Mouse (Mus musculus) kidney, adult 2 months (tissue): ENCODE measurements around the gene Nol10. TPM values are rescaled to one million over a fixed set of nuclear protein-coding genes. Genes with fewer than 3 reads are reported as not detected.

Experiments
- DNase-seq: peaks from one replicate; pipeline ENCODE4 v3.0.0; 2021
- H3K27ac ChIP-seq: fragments of 200-500 bp; 2 replicates; pipeline ENCODE4 v1.5.1; 2012; ENCODE audit warnings: low read depth, low read length, control low read depth, inconsistent platforms; ENCODE audit not compliant: insufficient read depth
- H3K27me3 ChIP-seq: fragments of 200-500 bp; replicated peaks from 2 replicates; pipeline ENCODE4 v1.6.1; 2012; ENCODE audit warnings: mild to moderate bottlenecking, moderate library complexity, low read length, inconsistent platforms; ENCODE audit not compliant: control insufficient read depth, insufficient read depth
- H3K36me3 ChIP-seq: fragments of 200-500 bp; 2 replicates; pipeline ENCODE4 v1.6.1; 2012; ENCODE audit warnings: mild to moderate bottlenecking, moderate library complexity, low read length, inconsistent platforms; ENCODE audit not compliant: control insufficient read depth, insufficient read depth
- H3K4me1 ChIP-seq: fragments of 200-500 bp; 2 replicates; pipeline ENCODE4 v1.6.1; 2011; ENCODE audit warnings: low read length; ENCODE audit not compliant: control insufficient read depth, insufficient read depth
- H3K4me3 ChIP-seq: fragments of 200-500 bp; 2 replicates; pipeline ENCODE4 v1.5.1; 2011; ENCODE audit warnings: mild to moderate bottlenecking, low read depth, low read length, control low read depth; ENCODE audit not compliant: insufficient read depth
- CTCF ChIP-seq: fragments of 200-500 bp; conservative IDR thresholded peaks from 2 replicates; pipeline ENCODE4 v1.5.1; 2011; ENCODE audit warnings: low read depth, mild to moderate bottlenecking, control low read depth, low read length, moderate library complexity, mixed read lengths; ENCODE audit not compliant: insufficient read depth, insufficient read length
- POLR2A ChIP-seq: fragments of 200-500 bp; IDR thresholded peaks from one replicate; pipeline ENCODE4 v1.6.1; 2011; ENCODE audit warnings: low read depth, low read length, control low read depth
- WGBS: fragments of 180-500 bp; shearing (Covaris S2); methylation state at CpG from one replicate; pipeline ENCODE4 v1.1.7; 2018; 5-methylcytosine and 5-hydroxymethylcytosine counted together
- polyA plus RNA-seq: library from polyadenylated mRNA; depleted of rRNA; stranded (reverse); fragments of >200 nt; gene quantifications from 2 replicates; pipeline ENCODE4 v1.2.3, GENCODE M21; 2012

The Nol10 gene
- polyA plus RNA-seq, 1 experiment: 6.1 TPM

GRCm38 (mm10) chr12:17339114-17339905 is 8.9 kb upstream of the Nol10 start:
- TF ChIP-seq CTCF: peak; percentile 35; the same call in 1 of the 2 replicates
- no peak for TF ChIP-seq POLR2A
- no peak overlapping the region for H3K27ac ChIP-seq
- WGBS: 72% methylated on average over 3 of the region's 3 CpGs
- H3K4me1 ChIP-seq: no peaks in the 10 kb centered on the region
- no peak overlapping the region for H3K4me3 ChIP-seq
- DNase-seq: no peak
- H3K27me3 ChIP-seq: no peaks in the 10 kb centered on the region
- no peaks in the 10 kb centered on the region for H3K36me3 ChIP-seq

GRCm38 (mm10) chr12:17347327-17348047 is 771 bp upstream of the Nol10 start:
- 36% methylated on average over 11 of the region's 11 CpGs for WGBS
- Histone ChIP-seq H3K27me3 (no peaks in the 10 kb centered on the region), H3K36me3 (no peaks in the 10 kb centered on the region), H3K4me3 (peak overlapping the region; percentile 96), H3K4me1 (no peaks in the 10 kb centered on the region; the same call in 1 of the 2 replicates), H3K27ac (peak overlapping the region; percentile 44; the same call in 1 of the 2 replicates)
- no peak for TF ChIP-seq CTCF
- TF ChIP-seq POLR2A: no peak
- no peak for DNase-seq

- no peak overlapping the region for H3K4me3 ChIP-seq
- TF ChIP-seq POLR2A (no peak), CTCF (no peak)
- H3K36me3 ChIP-seq: no peaks in the 10 kb centered on the region
- DNase-seq: no peak
- H3K27me3 ChIP-seq: no peaks in the 10 kb centered on the region
- no peak overlapping the region for H3K27ac ChIP-seq
- H3K4me1 ChIP-seq: no peaks in the 10 kb centered on the region; the same call in 1 of the 2 replicates
Measured at GRCm38 (mm10) chr12:17350106-17350505, 1.8 kb downstream of the Nol10 start.

GRCm38 (mm10) chr12:17356853-17357252 is 8.6 kb downstream of the Nol10 start:
- no peak for DNase-seq
- H3K4me3 ChIP-seq: no peak overlapping the region
- WGBS: 73% methylated on average over 4 of the region's 4 CpGs
- no peaks in the 10 kb centered on the region for H3K27me3 ChIP-seq
- H3K4me1 ChIP-seq: peaks cover 10% of the 10 kb centered on the region; the same call in 1 of the 2 replicates
- no peak overlapping the region for H3K27ac ChIP-seq
- no peaks in the 10 kb centered on the region for H3K36me3 ChIP-seq
- peak; percentile 46 for TF ChIP-seq CTCF
- no peak for TF ChIP-seq POLR2A

GRCm38 (mm10) chr12:17357795-17358194 is 9.5 kb downstream of the Nol10 start:
- Histone ChIP-seq H3K27ac (no peak overlapping the region), H3K4me1 (peaks cover 12% of the 10 kb centered on the region; the same call in 1 of the 2 replicates), H3K36me3 (no peaks in the 10 kb centered on the region), H3K27me3 (no peaks in the 10 kb centered on the region), H3K4me3 (no peak overlapping the region)
- no peak for TF ChIP-seq POLR2A
- TF ChIP-seq CTCF: no peak
- WGBS: 91% methylated on average over 5 of the region's 5 CpGs
- DNase-seq: no peak

GRCm38 (mm10) chr12:17358981-17359380 is 10.7 kb downstream of the Nol10 start:
- no peaks in the 10 kb centered on the region for H3K36me3 ChIP-seq
- no peak overlapping the region for H3K27ac ChIP-seq
- peaks cover 13% of the 10 kb centered on the region; the same call in 1 of the 2 replicates for H3K4me1 ChIP-seq
- peak; percentile 87 for DNase-seq
- H3K27me3 ChIP-seq: no peaks in the 10 kb centered on the region
- 51% methylated on average over 9 of the region's 9 CpGs for WGBS
- TF ChIP-seq POLR2A: no peak
- TF ChIP-seq CTCF: peak; percentile 59
- no peak overlapping the region for H3K4me3 ChIP-seq

- WGBS: 57% methylated on average over 9 of the region's 9 CpGs
- Histone ChIP-seq H3K27me3 (no peaks in the 10 kb centered on the region), H3K4me3 (no peak overlapping the region), H3K36me3 (no peaks in the 10 kb centered on the region), H3K4me1 (peaks cover 13% of the 10 kb centered on the region; the same call in 1 of the 2 replicates), H3K27ac (peak overlapping the region; percentile 97)
- TF ChIP-seq CTCF: no peak
- no peak for TF ChIP-seq POLR2A
- DNase-seq: no peak
Measured at GRCm38 (mm10) chr12:17360104-17360503, 11.8 kb downstream of the Nol10 start.
